Mouse (Mus musculus) spleen, postnatal 14 days (tissue): ENCODE data around the gene G3bp1.

Experiments
- DNase-seq, 2 experiments: peaks; one replicate each; pipeline ENCODE4 v3.0.0; 2021 to 2022; ENCODE audit warnings: low spot score in 2 of 2

Gene G3bp1

GRCm38 (mm10) chr11:55464707-55465106, 4.8 kb upstream of the G3bp1 start:
- no peak for DNase-seq

DNA sequence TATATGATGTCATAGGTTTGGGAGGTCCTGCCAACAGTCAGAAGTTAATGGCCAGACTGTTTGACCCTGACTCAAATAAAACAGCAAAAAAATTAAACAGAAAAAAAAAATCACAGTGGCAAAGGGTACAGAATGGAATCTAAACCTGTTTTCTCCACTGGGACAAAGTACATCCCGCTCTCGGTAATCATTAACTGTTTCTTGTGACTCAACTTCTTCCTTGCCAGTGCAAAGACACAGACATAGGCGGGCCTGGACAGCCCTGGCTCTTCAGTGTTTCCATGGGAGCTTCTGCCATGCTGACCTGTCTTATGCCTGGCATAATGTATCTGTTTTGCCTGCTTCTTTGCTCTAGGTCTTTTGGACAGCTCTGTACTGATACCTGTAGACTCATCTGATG, 4.3 kb upstream of the G3bp1 start:
- no peak for DNase-seq

GRCm38 (mm10) chr11:55468012-55468411, 1.5 kb upstream of the G3bp1 start:
- DNase-seq = no peak

DNA sequence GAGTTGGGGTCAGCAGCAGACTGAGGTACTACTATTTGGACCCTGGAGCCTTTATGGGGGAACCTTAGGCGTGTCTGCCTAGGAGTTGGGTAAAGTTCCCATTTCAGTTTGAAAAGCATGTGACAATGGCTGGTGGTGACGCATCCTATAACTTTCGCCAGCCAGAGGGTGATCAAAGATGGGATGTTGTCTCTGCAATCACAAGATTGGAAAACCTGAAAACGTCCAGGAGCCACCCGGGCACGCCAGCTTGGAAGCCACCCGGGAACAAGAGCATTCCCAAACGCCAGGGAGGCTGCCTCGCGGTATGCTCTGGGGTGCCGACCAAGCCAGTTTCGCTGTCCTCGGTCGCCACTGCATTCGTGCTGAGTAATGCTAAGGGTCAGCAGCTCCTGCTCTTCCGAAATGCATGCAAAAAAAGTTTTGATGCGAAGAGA, 856 bp upstream of the G3bp1 start:
- no peak for DNase-seq

- peak in 1 of 2 experiments; percentile 11 for DNase-seq
Observed at GRCm38 (mm10) chr11:55469923-55470691, 622 bp downstream of the G3bp1 start.

GRCm38 (mm10) chr11:55470761-55471160, 1.3 kb downstream of the G3bp1 start:
- DNase-seq = no peak

DNA sequence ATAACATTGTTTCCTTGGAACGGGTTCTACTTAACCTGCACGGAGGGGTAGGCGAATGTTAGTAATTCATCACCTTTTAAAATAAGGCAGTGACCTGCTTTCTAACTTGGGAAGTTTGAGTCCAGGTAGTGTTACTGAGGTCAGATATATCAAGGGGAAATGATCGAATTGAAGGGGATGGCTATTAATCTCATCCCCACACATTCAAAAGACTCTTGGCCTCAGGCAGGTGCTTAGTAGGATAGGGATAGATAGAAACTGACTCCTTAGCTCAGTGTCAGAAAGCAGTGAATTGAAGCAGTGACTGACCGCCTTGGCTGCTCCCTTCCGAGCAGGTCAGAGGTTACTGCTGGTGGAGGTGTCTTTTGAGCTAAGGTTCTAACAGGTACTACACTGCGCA, 2.0 kb downstream of the G3bp1 start:
- no peak for DNase-seq

DNA sequence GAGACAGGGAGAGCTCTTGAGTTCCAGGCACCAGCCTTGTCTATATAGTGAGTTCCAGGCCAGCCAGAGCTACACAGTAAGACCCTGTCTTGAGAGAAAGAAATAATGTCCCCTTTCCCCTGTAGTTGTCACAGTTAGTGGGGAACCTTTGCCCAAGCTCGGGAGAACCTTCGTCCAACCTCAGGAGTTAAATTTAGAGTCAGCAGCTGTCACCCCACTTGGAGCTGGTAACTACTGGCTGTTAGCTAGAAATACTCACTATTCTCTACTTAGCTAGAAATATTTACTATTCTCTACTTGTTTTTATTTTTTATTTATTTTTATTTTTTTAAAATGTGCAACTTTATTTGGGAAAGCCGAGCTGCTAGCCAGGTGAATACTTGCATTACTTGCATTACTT, 3.7 kb downstream of the G3bp1 start:
- no peak for DNase-seq

DNA sequence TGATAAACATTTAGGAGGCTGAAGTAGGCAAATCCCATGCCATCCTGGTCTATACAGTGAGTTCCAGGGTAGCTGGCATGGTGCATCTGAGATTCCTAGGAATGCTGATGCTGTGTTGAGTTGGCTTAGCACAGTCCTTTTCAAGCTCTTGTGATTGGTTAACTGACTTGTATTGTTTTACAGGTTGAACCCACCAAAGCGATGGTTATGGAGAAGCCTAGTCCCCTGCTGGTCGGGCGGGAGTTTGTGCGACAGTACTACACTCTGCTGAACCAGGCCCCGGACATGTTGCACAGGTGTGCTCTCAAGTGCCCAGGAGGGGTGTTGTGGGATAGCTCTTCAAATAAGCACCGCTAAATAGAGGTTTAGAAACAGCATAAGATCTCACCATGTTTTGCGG, 16.0 kb downstream of the G3bp1 start:
- no peak for DNase-seq

DNA sequence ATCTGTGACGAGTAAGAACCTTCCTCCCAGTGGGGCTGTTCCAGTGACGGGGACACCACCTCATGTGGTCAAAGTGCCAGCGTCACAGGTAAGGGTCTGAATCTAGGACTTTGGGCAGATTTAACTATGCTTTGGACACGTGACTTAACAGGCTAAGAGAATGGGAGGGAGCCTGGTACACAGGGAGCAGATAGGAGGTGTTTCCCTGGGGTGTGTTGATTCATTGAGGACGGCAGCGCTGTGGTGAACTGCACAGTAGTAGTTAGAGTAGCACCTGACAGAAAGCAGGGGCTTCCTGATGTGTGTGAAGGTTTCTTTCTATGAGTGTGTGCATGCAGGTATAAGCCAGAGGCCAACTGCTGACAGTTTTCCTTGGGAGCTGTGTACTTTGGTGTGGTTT, 26.7 kb downstream of the G3bp1 start:
- no peak for DNase-seq

GRCm38 (mm10) chr11:55497885-55498284, 28.4 kb downstream of the G3bp1 start:
- DNase-seq = peak in 1 of 2 experiments; percentile 29

GRCm38 (mm10) chr11:55501955-55502531, 32.6 kb downstream of the G3bp1 start:
- DNase-seq = no peak

- no peak for DNase-seq
Observed at GRCm38 (mm10) chr11:55502886-55503285, 33.4 kb downstream of the G3bp1 start.

DNA sequence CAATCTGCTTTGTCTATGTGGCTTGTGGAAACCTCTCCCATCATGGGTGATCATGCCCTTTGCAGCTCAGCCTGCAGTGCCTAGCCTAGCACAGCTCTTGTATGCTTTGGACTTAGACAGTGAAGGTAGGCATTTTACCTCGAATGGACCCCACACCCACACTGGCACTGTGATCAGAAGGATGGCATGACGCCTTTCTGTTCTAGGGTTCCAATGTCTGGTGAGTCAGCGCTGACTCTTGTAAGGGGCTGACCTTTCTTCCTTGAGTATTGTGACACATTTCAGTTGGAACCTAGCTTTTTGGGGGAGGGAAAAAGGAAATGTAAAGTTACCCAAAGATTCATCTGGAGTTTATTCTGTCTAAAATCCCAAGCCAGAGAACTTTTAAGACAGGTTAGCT, 36.0 kb downstream of the G3bp1 start:
- DNase-seq = no peak

DNA sequence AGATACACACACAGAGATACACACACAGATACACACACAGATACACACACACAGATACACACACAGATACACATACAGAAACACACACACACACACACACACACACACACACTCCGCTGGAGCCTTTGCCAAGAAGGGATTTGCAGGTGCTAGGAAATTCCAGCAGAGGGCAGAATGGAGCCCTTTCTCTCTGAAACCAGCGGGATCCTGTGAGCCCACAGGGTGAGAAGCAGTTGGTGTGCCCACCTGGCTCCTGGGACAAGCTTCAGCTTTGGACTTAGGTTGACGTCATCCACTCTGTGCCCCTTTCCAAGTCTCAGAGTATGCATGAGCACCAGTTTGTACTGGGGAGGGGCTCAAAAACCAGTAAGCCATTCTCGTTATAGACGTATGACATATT, 41.9 kb downstream of the G3bp1 start:
- DNase-seq = no peak

DNA sequence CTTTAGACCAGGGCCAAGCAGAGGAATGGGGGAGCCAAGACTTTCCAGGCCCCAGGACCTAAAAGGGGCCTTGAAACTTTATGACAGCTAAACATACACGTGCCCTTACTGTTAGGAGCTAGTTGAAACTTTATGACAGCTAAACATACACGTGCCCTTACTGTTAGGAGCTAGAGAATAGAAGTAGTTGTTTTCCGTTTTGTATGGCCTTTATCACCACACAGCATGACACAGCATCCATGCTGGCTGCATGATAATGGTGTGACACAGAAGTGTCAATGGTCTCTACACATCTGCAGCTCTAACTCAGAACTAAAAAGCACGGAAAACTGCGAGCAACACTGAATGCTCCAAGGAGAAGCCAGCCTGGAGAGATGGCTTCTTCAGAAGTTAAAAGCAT, 48.2 kb downstream of the G3bp1 start:
- DNase-seq = no peak

GRCm38 (mm10) chr11:55518806-55519674, 49.6 kb downstream of the G3bp1 start:
- peak in 1 of 2 experiments; percentile 8 for DNase-seq

GRCm38 (mm10) chr11:55530741-55531140, 61.3 kb downstream of the G3bp1 start:
- DNase-seq = no peak

GRCm38 (mm10) chr11:55533378-55533777, 63.9 kb downstream of the G3bp1 start:
- no peak for DNase-seq

DNA sequence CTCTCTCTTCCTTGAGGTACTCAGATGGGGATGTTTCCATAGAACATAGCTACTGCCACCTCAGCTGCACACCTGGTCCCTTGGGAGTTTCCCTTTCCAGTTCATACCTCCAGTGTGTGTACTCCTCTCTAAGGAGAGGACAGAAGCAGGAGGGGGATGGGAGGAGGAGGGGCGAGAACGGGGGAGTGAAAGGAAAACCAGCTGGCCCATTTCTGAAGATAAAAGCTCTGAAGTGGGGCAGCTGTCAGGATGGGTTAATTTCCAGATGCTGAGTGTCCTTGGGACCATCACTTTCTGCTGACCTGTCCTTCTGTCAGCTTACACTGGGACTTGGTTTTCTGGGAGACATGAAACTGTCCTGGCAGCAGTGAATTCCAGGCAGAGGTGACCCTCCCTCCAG, 65.3 kb downstream of the G3bp1 start:
- DNase-seq = no peak

GRCm38 (mm10) chr11:55542128-55542527, 72.6 kb downstream of the G3bp1 start:
- DNase-seq = no peak

DNA sequence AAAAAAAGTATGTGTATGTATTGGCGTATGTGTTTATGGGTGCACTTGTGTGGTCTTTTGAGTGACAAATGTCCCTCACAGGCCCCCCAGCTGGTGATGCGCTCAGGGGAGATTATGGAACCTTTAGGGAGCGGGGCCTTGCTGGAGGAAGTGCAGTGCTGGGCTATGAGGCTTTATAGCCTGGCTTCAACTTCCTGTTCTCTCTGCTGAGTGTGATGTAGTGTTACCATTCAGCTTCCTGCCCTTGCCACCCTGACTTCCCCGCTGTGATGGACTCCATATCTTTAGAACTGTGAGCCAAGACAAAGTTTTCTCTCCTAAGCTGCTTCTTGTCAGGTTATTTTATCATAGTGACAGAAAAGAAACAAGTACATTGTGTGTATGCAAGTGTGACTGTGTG, 73.2 kb downstream of the G3bp1 start:
- no peak for DNase-seq

- DNase-seq = no peak
Observed at GRCm38 (mm10) chr11:55545690-55546089, 76.2 kb downstream of the G3bp1 start.
